Mouse (Mus musculus): ENCODE results near the gene Gnaq.
"Not testable (repeated sequence)": the region's sequence is repeated elsewhere in the genome, so short reads cannot be mapped to it uniquely, and the experiment has no call there.

Gnaq gene

DNA sequence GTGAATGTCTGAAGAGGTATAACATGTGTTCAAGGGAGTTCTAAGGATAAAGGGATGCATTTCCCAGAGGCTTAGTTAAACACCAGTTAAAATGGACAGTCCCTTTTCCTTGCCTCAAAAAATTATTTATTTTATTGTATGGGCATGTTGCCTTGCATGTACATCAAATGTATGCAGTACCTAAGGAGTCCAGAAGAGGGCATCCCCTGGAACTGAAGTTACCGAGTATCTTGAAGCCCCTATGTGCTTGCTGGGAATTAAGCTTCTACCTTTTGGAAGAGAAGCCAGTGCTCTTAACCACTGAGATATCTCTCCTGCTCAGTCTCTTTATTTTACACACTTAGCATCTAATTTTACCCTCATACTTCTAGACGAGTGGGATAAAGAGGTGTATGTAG, 127.8 kb downstream of the Gnaq start:
- no peak for DNase-seq (ENCODE audit: low read depth)

DNA sequence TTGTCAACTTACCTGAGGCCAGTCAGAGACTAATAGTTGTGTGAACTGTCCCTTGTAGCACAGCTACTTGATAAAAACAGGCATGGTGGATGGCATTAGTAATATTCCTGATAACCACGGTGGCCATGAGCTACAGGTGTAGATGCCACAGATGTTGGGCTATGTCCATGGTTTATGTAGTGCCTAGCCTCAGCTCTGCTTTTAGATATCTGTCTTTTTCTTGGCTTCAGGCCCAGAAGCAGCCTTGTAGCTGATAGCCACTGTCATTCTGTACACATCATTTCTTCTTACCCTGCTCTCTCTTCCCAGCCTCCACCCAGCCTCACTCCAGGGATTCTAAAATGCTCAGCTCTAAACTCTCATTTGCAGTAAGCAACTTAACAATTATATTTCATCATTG, 128.3 kb downstream of the Gnaq start:
- DNase-seq (ENCODE audit: low read depth): no peak

DNA sequence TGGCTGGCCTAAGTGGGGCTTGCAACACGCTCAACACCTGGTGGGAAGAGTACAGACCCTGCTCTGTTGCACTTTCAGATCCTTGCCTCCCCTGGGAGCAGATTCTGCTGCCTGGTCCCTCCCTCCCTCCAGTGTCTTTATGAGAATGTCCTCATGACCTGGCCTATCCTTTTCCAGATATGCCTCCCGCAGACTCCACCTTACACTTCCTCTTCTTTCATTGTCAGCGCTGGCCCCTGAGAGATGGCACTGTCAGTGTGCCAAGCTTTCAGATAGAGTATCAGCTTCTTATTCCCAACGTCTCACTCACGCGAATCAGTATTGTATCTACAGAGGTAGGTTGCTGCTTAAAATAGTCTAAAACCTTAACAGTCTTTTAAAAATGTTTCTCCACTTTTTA, 129.0 kb downstream of the Gnaq start:
- DNase-seq (ENCODE audit: low read depth): no peak

DNA sequence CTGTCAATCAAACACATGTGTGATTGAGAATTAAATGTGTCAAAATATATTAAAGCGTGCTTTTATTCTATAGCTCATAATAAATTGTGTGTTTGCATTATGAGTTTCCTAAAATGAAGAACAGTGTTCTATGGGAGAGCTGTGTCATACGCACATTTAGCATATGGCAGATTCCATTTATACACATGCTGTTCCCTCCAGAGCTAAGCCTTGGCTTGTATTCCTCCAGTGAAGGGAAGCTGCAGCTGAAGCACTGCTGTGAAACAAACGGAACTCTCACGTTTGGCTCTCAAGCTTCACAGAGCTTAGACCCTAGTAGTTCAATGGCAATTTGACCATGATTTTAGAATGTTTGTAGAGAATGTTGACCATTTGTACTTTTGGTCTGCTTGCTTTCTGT, 129.7 kb downstream of the Gnaq start:
- no peak for DNase-seq (ENCODE audit: low read depth)

DNA sequence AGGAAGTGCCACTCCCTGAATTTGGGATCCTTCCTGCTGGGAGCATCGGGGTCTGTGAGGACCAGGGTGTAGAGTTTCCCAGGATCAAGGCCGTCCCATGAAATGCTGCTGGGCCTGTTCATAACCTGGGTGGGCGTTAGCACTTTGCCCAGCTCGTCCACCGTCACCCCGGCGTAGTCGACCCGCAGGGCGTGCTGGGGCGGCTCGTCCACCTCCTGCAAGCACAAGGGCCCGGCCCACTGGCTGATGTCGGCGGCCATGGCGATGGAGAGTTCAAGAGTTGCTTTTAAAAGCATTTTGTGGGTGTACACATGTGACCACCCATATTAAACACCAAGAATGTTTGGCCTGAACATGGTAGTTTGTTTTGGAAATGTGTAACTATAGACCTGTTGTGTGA, 134.7 kb downstream of the Gnaq start:
- DNase-seq (ENCODE audit: low read depth): not testable (repeated sequence)

DNA sequence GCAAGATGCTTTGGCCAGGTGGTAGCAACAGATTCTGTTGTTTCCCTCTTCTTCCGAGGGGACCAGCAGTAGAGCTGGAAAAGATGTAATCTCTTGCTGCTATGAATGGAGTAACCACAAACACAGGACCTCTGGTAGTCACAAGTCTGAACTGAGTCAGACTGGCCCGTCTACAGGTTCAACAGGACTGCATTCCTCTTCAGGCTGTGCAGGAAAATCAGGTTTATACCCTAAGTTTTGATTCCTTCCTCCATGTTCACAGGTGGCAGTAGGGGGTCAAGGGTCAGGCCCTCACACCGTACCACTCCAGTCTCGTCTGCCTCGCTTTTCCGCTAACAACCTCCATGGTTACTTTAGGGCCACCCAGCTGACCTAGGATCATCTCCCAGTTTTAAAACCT, 137.6 kb downstream of the Gnaq start:
- no peak for DNase-seq (ENCODE audit: low read depth)

DNA sequence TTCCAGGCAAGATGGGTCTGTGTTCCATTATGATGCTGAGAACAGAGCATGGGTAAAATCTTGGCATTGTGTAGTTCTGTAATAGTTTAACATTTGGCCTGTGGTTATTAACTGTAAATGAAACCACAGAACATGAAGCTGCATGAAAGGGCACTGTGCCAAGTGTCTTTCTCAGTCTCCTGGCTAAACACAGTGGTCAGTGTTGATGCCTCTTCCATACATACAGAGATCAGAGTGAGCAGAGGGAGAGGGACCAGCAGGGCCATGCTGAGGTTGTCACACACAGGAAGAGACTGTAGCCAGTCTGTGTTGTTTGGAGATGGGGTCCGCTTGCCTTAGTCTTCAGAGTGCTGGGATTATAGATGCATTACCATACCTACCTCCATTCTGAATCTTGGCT, 138.4 kb downstream of the Gnaq start:
- no peak for DNase-seq (ENCODE audit: low read depth)

DNA sequence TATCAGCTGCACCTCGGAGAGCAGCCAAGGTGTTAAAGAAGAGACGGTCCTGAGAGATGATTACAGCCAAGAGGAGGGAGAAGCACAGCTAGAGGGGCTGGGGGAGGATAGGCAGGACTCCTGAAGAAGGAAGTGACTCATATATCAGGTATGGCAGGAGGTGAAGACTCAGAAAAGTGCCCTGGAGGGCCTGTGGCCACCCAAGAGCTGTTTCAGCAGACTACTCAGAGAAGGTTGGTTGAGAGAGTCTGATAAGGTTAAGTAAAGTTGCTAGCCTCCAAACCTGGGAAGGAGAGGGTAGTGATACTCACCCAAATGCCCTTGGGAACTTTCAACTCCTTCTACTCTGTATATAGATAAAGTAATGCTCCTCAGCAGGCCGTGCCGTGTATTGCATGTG, 140.4 kb downstream of the Gnaq start:
- DNase-seq (ENCODE audit: low read depth): no peak

DNA sequence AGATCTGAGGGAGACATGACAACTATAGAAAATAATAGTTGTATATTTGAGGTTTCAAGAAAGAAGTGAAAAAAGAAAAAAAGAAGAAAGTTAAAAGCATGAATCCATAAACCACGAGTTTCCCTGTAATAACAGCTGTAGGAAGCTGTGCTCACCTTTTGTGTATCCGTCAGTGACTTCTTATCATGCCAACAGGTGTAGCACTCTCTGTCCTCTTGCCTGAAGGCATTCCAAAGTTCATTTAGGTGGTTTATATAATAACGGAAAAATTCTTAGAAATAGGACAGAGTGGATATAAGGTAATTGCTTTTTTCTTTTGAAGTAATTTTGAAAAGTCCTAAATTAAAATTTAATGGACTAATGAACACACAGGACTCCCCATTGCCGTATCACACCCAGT, 147.6 kb downstream of the Gnaq start:
- DNase-seq (ENCODE audit: low read depth): no peak

DNA sequence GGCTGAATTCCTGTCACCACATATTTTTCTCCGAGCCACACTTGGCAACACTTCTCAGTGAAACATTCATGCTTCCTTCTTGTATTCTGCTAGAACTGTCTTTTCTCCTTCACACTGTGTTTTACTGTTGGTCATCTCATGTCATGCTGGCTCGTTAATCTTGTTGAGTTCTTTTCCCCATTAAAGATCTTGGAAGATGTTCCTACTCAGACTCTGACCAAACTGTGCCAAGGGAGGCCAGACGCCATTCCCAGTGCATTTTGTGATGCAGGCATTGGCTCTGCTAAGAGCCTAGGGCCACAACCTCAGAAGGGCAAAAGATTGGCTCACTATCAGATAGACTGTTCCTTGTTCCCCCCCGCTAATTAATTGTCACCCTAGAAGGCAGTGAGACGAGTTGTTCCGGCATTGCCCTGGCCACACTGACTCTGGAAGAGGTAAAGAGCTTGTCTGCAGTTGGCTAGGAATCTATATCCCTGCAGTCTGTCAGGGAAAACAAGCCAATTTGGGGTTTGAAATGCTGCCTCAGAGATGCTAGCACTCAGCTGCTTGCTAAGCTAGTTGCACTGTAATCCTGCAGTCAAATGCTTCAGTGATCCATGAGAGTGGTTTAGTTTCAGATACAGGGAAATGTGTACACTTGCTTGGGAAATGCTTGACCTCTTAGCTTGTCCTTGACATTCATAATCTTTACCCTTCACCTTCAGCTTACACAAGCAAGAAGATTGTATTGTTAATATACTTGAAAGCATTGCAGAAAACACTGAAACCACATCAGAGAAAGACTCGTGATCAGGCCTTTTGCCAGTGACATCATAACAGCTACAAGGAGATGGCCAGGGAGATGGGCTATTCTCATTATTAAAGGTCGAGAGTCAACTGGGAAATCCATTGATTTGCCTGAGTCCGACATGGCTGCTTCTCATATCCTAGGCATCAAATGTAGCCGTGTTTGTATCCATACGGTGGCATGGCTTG, 152.7 kb downstream of the Gnaq start:
- no peak for DNase-seq (ENCODE audit: low read depth)

DNA sequence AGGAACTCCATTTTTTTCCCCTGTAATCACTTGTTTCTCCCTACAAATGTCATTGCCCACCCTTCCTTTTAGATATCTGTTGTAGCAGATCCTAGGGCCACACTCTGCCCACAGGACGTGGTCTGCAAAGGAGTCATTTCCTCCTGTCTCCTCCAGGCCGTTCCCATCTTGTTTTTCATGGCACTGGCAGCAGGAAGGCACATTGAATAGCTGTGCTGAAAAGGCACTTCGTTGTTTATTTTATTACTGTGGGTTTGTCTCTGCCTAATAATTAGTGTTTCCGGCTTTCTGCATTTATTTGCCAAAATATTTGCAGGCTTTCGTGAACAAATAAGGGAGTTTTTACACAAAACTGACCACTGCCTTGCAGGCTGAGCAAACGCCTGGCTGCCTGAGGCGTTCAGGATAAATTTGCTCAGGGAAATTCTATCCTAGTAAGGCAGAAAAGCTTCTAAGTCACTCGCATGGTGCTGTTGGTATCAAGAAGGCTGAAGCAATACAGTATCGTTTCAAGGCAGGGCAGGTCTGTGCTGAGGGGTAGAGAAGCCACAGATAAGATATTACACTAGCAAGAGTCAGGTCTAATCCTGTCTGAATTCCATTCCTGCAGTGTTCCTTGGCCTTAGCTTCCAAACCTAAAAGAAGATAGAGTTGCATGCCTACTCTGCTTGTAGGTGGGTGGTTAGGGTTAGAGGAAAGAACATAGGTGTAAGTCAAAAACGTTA, 154.0 kb downstream of the Gnaq start:
- no peak for DNase-seq (ENCODE audit: low read depth)

DNA sequence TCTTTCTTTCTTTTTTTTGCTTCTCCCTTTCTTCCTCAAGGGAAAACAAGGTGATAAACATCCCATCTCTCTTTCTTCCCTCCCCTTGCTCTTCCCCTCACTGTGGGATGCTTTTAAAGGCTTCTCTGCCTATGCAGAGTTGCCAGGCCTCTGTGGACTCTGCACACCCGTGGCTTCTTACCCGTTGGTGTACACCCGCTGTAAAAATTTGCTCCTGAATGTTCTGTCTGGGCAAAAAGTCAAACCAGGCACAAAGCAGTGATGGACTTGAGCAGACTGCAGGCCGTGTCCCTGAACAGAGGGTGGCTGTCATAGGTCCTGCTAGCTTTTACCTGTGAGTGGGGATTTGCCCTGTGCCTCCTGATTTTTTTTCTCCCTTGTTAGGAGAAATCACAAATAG, 154.7 kb downstream of the Gnaq start:
- no peak for DNase-seq (ENCODE audit: low read depth)

DNA sequence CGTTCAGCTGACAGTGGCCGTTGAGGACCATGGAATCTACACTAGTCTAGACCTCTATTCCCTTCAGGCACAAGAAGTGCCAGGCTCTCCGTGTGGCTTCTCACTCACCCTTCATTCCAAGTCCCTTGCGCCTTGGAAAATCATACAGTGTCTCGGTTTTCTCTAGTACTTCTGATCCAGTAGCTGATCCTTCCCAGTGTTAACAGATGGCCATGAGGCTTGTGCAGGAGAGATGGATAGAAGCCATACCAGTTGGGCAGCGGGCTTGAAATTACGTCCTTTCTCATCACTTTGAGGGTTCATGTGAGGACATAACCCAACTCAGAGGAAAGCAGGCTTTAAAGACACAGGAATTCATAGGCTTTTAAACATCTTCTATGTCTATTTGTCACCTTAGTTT, 155.3 kb downstream of the Gnaq start:
- DNase-seq (ENCODE audit: low read depth): no peak

DNA sequence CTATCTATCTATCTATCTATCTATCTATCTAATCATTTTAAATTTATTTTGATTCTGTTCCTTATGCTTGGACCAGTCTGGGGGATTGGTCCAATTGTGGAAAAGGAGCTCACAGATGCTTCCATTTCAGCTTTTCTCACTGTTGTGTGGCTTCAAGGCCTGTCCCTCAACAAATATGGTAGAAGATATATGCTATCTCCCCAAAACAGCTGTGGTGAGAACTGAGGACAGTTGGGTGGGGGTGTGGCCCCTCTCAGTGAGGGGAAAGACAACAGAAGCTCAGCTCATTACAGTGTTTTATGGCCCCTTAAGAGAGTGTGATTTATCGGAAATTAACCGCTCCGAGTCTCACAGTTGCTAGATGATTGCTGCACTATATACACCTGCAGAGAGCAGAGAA, 158.5 kb downstream of the Gnaq start:
- DNase-seq (ENCODE audit: low read depth): no peak

DNA sequence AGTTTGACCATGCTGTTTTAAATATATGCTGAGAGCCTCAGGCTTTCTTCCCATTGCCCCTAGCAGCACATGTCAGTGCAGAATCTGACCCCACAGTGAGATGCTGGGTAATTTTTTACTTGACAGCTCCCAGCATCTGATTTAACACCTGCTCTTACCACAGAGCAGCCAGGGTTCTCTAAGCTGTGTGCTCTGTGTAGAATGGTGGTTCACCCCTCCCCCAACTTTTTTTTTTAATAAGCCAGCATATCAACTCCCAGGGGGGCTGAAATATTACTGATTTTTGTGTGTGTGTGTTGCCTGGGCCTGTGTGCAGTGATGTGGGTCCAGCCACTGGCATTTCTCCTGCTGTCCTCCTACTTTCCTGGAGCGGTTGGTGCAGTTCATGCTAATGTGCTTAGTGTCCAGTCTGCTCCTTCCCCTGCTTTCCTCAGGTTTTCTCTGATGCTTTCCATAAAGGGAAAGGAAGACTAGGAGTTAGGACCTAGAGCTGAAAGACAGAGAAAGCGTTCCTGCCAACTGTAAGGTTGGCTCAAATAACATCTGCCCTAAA, 159.5 kb downstream of the Gnaq start:
- no peak for DNase-seq (ENCODE audit: low read depth)

DNA sequence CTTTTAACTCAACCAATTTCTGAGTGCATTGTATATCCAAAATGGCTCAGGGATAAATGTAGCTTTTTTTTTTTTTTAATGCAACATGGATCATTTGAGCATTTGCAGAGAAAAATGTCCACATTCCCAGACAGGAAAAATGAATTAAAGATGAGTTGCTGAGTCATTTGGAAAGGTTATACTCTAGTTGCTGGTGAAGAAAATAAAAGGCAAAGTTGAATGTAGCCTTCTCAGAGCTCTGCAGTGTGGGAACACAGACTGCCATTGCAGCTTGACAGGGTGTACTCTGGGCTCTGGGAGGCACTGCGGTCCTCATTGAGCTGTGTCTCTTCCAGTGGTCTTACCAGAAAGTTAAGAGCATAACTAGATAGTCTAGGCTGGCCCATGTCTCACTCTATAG, 160.3 kb downstream of the Gnaq start:
- DNase-seq (ENCODE audit: low read depth): no peak

DNA sequence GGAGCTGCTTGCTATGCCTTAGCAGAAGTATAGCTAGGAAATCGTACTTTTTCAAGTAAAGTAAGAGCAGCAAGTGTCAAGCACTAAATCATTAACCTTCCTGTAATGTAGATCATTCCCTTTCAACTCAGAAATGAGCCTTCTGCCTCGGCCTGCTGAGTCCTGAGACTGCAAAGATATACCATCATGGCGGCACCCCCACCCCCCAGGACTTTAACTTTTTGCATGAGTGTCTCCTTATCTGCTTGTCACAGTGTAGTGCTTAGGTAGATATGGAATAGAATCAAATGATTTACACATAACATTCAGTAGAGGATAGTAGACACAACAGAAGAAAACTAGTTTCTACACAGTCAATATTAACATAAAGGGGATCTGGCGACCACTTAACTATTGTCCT, 167.8 kb downstream of the Gnaq start:
- DNase-seq (ENCODE audit: low read depth): no peak

DNA sequence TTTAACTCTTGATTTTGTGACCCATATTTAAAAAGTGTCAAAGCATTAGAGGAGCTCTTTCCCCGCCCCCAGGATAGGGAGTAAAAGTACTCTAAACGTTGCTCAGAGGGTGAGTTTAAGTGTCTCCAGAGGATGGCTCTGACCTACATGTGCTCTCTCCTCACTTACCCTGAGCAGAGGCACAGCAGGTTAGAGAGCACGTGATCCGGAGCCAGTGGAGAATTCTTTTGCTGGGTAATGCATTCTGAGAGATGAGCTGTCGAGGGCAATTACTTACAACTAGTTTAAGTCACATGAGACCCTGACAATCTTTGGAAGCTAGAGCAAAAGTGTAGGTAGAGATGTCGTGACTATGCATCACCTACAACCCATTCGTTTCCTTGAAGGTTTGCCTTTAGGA, 168.7 kb downstream of the Gnaq start:
- no peak for DNase-seq (ENCODE audit: low read depth)

DNA sequence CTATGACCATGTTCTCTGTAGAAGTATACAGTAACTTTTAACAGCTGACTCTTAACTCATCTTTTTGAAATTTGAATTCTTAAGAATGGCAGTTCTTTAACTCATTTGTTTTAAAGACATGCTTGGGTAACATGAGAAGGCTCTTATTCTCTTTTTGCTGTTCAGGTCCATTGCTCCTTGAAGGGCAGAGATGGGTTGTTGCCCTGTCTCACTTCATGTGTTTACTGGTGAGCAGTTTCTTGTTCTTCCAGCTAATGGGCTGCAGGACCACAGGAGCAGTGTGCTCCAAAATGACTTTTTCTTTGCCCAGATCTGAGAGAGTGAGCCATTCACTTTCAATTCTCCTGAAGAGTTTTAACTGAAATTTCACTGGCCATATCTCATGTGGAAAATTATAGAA, 176.4 kb downstream of the Gnaq start:
- no peak for DNase-seq (ENCODE audit: low read depth)

DNA sequence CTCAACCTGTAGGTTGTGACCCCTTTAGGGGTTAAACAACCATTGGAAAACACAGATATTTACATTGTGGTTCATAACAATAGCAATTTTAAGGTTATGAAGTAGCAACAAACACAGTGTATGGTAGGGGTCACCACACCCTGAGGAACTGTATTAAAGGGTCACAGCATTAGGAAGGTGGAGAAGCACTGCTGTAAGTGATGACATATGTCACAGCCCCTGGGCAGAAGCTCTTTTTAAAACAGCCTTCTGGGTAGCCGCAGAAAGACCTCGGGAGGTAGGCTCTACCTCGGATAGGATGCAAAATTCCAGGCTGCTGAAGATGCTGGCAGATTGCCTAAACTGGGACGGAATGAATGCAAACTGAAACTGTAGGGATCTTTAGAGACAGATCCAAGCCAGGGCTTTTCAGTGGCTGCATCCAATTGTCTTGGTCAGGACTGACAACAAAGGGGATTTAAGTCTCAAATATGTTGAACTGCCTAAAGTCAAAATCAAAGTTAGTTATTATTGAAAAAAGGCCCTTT, 181.7 kb downstream of the Gnaq start:
- DNase-seq (ENCODE audit: low read depth): no peak

DNA sequence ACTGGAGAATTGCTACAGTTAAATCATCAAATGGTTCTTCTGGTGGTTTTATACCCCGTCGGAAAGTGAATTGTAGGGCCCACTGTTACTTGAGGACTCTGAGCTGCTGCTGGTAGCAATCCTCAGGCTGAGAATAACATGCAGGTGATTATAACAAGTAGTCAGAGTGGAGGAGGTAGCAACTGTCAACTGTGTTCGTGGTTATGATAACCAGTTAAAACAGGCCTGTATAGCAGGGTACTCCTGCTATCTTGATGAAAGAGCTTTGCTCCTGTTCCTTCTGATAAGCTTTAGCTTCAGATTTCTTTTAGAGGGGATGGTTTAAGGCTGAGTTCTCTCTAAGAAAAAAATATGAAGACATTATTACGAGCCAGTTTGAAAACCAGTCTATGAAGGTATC, 182.9 kb downstream of the Gnaq start:
- no peak for DNase-seq (ENCODE audit: low read depth)

DNA sequence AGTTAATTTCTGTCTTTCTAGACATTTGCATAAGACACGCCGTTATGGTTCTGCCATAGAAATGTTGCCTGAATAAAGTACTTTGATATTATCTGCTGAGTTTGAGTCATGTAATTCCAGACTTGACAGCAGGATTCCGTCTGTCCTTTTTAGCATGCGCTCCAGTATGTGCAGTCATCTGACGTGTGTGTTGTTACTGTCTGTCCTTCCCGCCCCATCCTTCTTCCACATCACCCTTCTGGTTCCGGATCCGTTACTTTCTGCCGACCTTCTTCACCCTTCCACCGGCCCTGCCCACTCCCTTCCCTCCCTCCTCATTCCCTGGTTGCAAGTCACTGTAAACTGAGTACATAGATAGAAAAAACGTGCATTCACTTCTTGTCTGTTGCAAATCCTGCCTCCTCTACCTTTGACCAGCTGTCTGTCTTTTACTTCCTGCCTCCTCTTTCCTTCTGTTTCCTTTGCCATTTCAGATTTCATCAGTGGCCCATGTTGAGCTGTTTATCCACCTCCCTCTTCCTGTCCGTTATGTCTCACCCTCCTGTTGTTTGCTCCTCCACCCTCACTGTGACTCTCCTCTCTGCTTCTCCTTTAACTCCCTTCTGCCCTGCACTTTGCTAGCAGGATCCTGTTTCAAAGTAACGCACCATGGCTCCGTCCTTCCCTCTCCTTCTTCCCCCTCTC, 185.6 kb downstream of the Gnaq start:
- no peak for DNase-seq (ENCODE audit: low read depth)
